Mouse (Mus musculus): ENCODE results near the gene Cep131. TPM values are rescaled to one million over a fixed set of nuclear protein-coding genes. Genes with fewer than 3 reads are reported as not detected.

Cep131 gene
- total RNA-seq, 2 experiments from 2014 or later: 29.5 to 41.7 TPM

GRCm38 (mm10) chr11:120064006-120064667 is 22.5 kb downstream of the Cep131 start:
- DNase-seq (ENCODE audit: low spot score in 2 of 2): no peak
- intact Hi-C loops (cut with DNase I): loop anchor here (10.0 kb wide), 1 partner anchor 49 kb away; no protein-coding TSS in a partner anchor

GRCm38 (mm10) chr11:120063326-120063725 is 23.3 kb downstream of the Cep131 start:
- intact Hi-C loops (cut with DNase I): loop anchor here (10.0 kb wide), 1 partner anchor 49 kb away; no protein-coding TSS in a partner anchor

GRCm38 (mm10) chr11:120060634-120061033 is 26.0 kb downstream of the Cep131 start:
- no peak for DNase-seq (ENCODE audit: low spot score in 2 of 2)
- intact Hi-C loops (cut with DNase I): loop anchor here (10.0 kb wide), 1 partner anchor 46 kb away; no protein-coding TSS in a partner anchor

More at GRCm38 (mm10) chr11:120063326-120063725, 23.3 kb downstream of the Cep131 start:
- DNase-seq (ENCODE audit: low spot score in 2 of 2): no peak

- intact Hi-C loops (cut with DNase I): no loop called here
- no peak for DNase-seq (ENCODE audit: low spot score in 2 of 2)
Measured at GRCm38 (mm10) chr11:120055953-120056732, 30.5 kb downstream of the Cep131 start.

GRCm38 (mm10) chr11:120053846-120054245 is 32.8 kb downstream of the Cep131 start:
- DNase-seq (ENCODE audit: low spot score in 2 of 2): no peak
- intact Hi-C loops (cut with DNase I): no loop called here

GRCm38 (mm10) chr11:120052274-120052673 is 34.4 kb downstream of the Cep131 start:
- intact Hi-C loops (cut with DNase I): no loop called here

GRCm38 (mm10) chr11:120051124-120051811 is 35.4 kb downstream of the Cep131 start:
- no peak for DNase-seq (ENCODE audit: low spot score in 2 of 2)
- intact Hi-C loops (cut with DNase I): no loop called here

More at GRCm38 (mm10) chr11:120052274-120052673, 34.4 kb downstream of the Cep131 start:
- no peak for DNase-seq (ENCODE audit: low spot score in 2 of 2)

GRCm38 (mm10) chr11:120049067-120049466 is 37.6 kb downstream of the Cep131 start:
- intact Hi-C loops (cut with DNase I): no loop called here
- no peak for DNase-seq (ENCODE audit: low spot score in 2 of 2)

- DNase-seq (ENCODE audit: low spot score in 2 of 2): peak in 1 of 2 experiments; percentile 68
- intact Hi-C loops (cut with DNase I): no loop called here
Measured at GRCm38 (mm10) chr11:120048252-120048556, 38.4 kb downstream of the Cep131 start.

GRCm38 (mm10) chr11:120047531-120048251 is 38.9 kb downstream of the Cep131 start:
- DNase-seq (ENCODE audit: low spot score in 2 of 2): no peak
- intact Hi-C loops (cut with DNase I): no loop called here

GRCm38 (mm10) chr11:120046553-120047191 is 40.0 kb downstream of the Cep131 start, which contains the start of gene Aatk:
Aatk (minus strand) TSS chr11:120047167.
- intact Hi-C loops (cut with DNase I): no loop called here
- no peak for DNase-seq (ENCODE audit: low spot score in 2 of 2)

GRCm38 (mm10) chr11:120045839-120046552 is 40.6 kb downstream of the Cep131 start:
- intact Hi-C loops (cut with DNase I): no loop called here
- peak in 1 of 2 experiments; percentile 73 for DNase-seq (ENCODE audit: low spot score in 2 of 2)

- DNase-seq (ENCODE audit: low spot score in 2 of 2): no peak
- intact Hi-C loops (cut with DNase I): no loop called here
Measured at GRCm38 (mm10) chr11:120045341-120045740, 41.3 kb downstream of the Cep131 start.

GRCm38 (mm10) chr11:120042141-120042838 is 44.3 kb downstream of the Cep131 start:
- intact Hi-C loops (cut with DNase I): no loop called here
- DNase-seq (ENCODE audit: low spot score in 2 of 2): no peak

GRCm38 (mm10) chr11:120041191-120042123 is 45.2 kb downstream of the Cep131 start:
- peak in 1 of 2 experiments; percentile 55 for DNase-seq (ENCODE audit: low spot score in 2 of 2)
- intact Hi-C loops (cut with DNase I): no loop called here

- intact Hi-C loops (cut with DNase I): no loop called here
- DNase-seq (ENCODE audit: low spot score in 2 of 2): peak; percentile 73 to 91
Measured at GRCm38 (mm10) chr11:120040440-120040839, 46.2 kb downstream of the Cep131 start.

- intact Hi-C loops (cut with DNase I): no loop called here
Measured at GRCm38 (mm10) chr11:120039581-120039980, 47.0 kb downstream of the Cep131 start.

More at GRCm38 (mm10) chr11:120039581-120039980, 47.0 kb downstream of the Cep131 start:
- DNase-seq (ENCODE audit: low spot score in 2 of 2): no peak

Measured in left cerebral cortex, postnatal 14 days (tissue).